Mouse (Mus musculus): ENCODE results near the gene Abcc8.

Abcc8 gene

GRCm38 (mm10) chr7:46110079-46110478 is 69.8 kb downstream of the Abcc8 start:
- DNase-seq (ENCODE audit: low read depth): no peak

GRCm38 (mm10) chr7:46105484-46105883 is 74.3 kb downstream of the Abcc8 start:
- DNase-seq (ENCODE audit: low read depth): no peak

- no peak for DNase-seq (ENCODE audit: low read depth)
These were observed 75.4 kb downstream of the Abcc8 start for GRCm38 (mm10) chr7:46104256-46104915.

- DNase-seq (ENCODE audit: low read depth): no peak
These were observed 76.1 kb downstream of the Abcc8 start for GRCm38 (mm10) chr7:46103771-46104170.

- no peak for DNase-seq (ENCODE audit: low read depth)
These were observed 76.7 kb downstream of the Abcc8 start for GRCm38 (mm10) chr7:46103075-46103591.

- DNase-seq (ENCODE audit: low read depth): peak; percentile 76
These were observed 79.3 kb downstream of the Abcc8 start, which contains the start of gene Kcnj11 for GRCm38 (mm10) chr7:46100563-46100962. Kcnj11 (minus strand) TSS chr7:46100764.

- DNase-seq (ENCODE audit: low read depth): no peak
These were observed 80.2 kb downstream of the Abcc8 start for GRCm38 (mm10) chr7:46099682-46100081.

- no peak for DNase-seq (ENCODE audit: low read depth)
These were observed 80.9 kb downstream of the Abcc8 start for GRCm38 (mm10) chr7:46098919-46099286.

- no peak for DNase-seq (ENCODE audit: low read depth)
These were observed 81.5 kb downstream of the Abcc8 start for GRCm38 (mm10) chr7:46098221-46098918.

GRCm38 (mm10) chr7:46097319-46097783 is 82.5 kb downstream of the Abcc8 start:
- DNase-seq (ENCODE audit: low read depth): no peak

- DNase-seq (ENCODE audit: low read depth): peak; percentile 68
These were observed 83.7 kb downstream of the Abcc8 start for GRCm38 (mm10) chr7:46096136-46096535.

GRCm38 (mm10) chr7:46092803-46093202 is 87.0 kb downstream of the Abcc8 start:
- DNase-seq (ENCODE audit: low read depth): no peak

GRCm38 (mm10) chr7:46088241-46088640 is 91.6 kb downstream of the Abcc8 start:
- no peak for DNase-seq (ENCODE audit: low read depth)

GRCm38 (mm10) chr7:46086378-46086777 is 93.5 kb downstream of the Abcc8 start:
- no peak for DNase-seq (ENCODE audit: low read depth)

GRCm38 (mm10) chr7:46084839-46085513 is 94.9 kb downstream of the Abcc8 start:
- no peak for DNase-seq (ENCODE audit: low read depth)

- DNase-seq (ENCODE audit: low read depth): no peak
These were observed 95.8 kb downstream of the Abcc8 start for GRCm38 (mm10) chr7:46084024-46084423.

GRCm38 (mm10) chr7:46077675-46078074 is 102.2 kb downstream of the Abcc8 start:
- no peak for DNase-seq (ENCODE audit: low read depth)

- DNase-seq (ENCODE audit: low read depth): no peak
These were observed 103.0 kb downstream of the Abcc8 start for GRCm38 (mm10) chr7:46076844-46077243.

- DNase-seq (ENCODE audit: low read depth): no peak
These were observed 111.0 kb downstream of the Abcc8 start for GRCm38 (mm10) chr7:46068831-46069230.

GRCm38 (mm10) chr7:46063296-46063695 is 116.5 kb downstream of the Abcc8 start:
- no peak for DNase-seq (ENCODE audit: low read depth)

GRCm38 (mm10) chr7:46061614-46062013 is 118.2 kb downstream of the Abcc8 start:
- DNase-seq (ENCODE audit: low read depth): no peak

- no peak for DNase-seq (ENCODE audit: low read depth)
These were observed 119.1 kb downstream of the Abcc8 start for GRCm38 (mm10) chr7:46060688-46061087.

- peak; percentile 66 for DNase-seq (ENCODE audit: low read depth)
These were observed 121.0 kb downstream of the Abcc8 start for GRCm38 (mm10) chr7:46058882-46059281.

Data from naive thymus-derived CD4-positive, alpha-beta T cell, adult 2 months (primary cell).